Comparison of ENCODE assay signal across 11 mouse cellular contexts in the genomic region with DNA sequence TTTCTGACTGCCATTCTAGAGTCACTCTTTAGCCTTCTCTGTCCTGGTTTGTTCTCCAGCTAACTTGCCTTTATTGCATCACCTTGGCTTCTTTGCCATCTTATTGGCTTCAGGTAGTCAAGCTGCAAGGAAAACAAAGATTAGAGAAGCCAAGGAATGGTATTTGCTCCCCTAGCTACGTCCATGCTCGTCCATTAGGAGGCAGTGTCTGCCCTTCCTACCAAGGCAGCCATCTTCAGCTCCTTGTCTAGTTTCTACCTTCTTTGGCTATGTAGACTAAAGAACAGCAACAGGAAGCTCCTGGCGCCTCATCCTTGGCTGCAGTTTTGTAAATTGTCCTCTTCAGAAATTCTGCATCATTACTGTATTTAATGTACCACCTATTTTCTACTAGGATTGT.
DNase-seq lines count a peak whose midpoint lies in the region; ATAC-seq and TF ChIP-seq lines count a peak whose summit lies in the region.
"Had no signal": no experiment of that assay in that cellular context is flagged by ENCODE, and none has a peak within 500 bp of the region (broad histone marks: within the 10 kb centered on the region; RNA-seq: fewer than 3 reads in every experiment).

No protein-coding gene starts in this region.

- no peak overlapping the region for H3K9ac ChIP-seq in heart, adult 2 months (ENCODE audit: low read depth, low read length)
- H3K9ac ChIP-seq in forebrain, embryonic 13.5 days = no peak overlapping the region
- H3K9ac ChIP-seq: forebrain, embryonic 15.5 days; hindbrain, embryonic 15.5 days had no signal

- 32% methylated on average over 3 of the region's 3 CpGs for WGBS in heart, adult 2 months
- WGBS in thymus, adult 2 months = 32% methylated on average over 3 of the region's 3 CpGs
- 59% methylated on average over 3 of the region's 3 CpGs for WGBS in forebrain, embryonic 13.5 days

- no peak overlapping the region for H3K4me3 ChIP-seq in heart, adult 2 months
- H3K4me3 ChIP-seq in thymus, adult 2 months (ENCODE audit: control insufficient read depth, insufficient read depth, low read length) = no peak overlapping the region
- no peak overlapping the region for H3K4me3 ChIP-seq in forebrain, embryonic 13.5 days
- H3K4me3 ChIP-seq: forebrain, embryonic 15.5 days; hindbrain, embryonic 15.5 days had no signal

- no peaks in the 10 kb centered on the region for H3K79me2 ChIP-seq in heart, adult 2 months (replicated peaks; ENCODE audit: control insufficient read depth, insufficient read depth, low read length)

- intact Hi-C loops in heart, adult 2 months (cut with DNase I) = no loop called here

- 0 out of 2 replicates have a peak, but pooled peaks have one; percentile 25 for TF ChIP-seq EP300 in heart, adult 2 months (IDR thresholded peaks at IDR 0.05; ENCODE audit: insufficient read depth, low read depth, low read length)

- peak; percentile 62 for TF ChIP-seq CTCF in heart, adult 2 months (IDR thresholded peaks at IDR 0.05)
- TF ChIP-seq CTCF in thymus, adult 2 months (IDR thresholded peaks at IDR 0.05; ENCODE audit: borderline replicate concordance, control insufficient read depth, extremely low read depth, insufficient read depth, low read length, poor library complexity) = no peak

- H3K4me2 ChIP-seq in forebrain, embryonic 13.5 days = no peak overlapping the region
- H3K4me2 ChIP-seq: forebrain, embryonic 15.5 days; hindbrain, embryonic 15.5 days had no signal

- H3K9me3 ChIP-seq in forebrain, embryonic 13.5 days (replicated peaks) = no peaks in the 10 kb centered on the region
- H3K9me3 ChIP-seq: forebrain, embryonic 15.5 days; hindbrain, embryonic 15.5 days had no signal

- no peak for TF ChIP-seq POLR2A in heart, adult 2 months (IDR thresholded peaks at IDR 0.05; ENCODE audit: insufficient read depth, low read depth, low read length)
- TF ChIP-seq POLR2A in thymus, adult 2 months (IDR thresholded peaks at IDR 0.05; ENCODE audit: control insufficient read depth, extremely low read depth, insufficient read depth, low read length, poor library complexity) = no peak

- no peak for DNase-seq in heart, adult 2 months
- no peak for DNase-seq in heart, postnatal 4 days
- DNase-seq in thymus, postnatal 4 days = peak; percentile 3
- DNase-seq in thymus, adult 2 months = no peak
- peak; percentile 7 for DNase-seq in kidney, postnatal 10 days
- no peak for DNase-seq in right cerebral cortex, postnatal 10 days (ENCODE audit: low spot score in 2 of 2)
- no peak for DNase-seq in embryo, embryonic 10.5 days (ENCODE audit: low spot score)
- DNase-seq: cerebellum, adult 9-11 months had no signal

- no peaks in the 10 kb centered on the region for H3K27me3 ChIP-seq in heart, adult 2 months (ENCODE audit: control insufficient read depth, insufficient read depth, low read length)
- H3K27me3 ChIP-seq in thymus, adult 2 months (ENCODE audit: control insufficient read depth, insufficient read depth, low read length) = no peaks in the 10 kb centered on the region
- no peaks in the 10 kb centered on the region for H3K27me3 ChIP-seq in forebrain, embryonic 13.5 days
- H3K27me3 ChIP-seq: forebrain, embryonic 15.5 days; hindbrain, embryonic 15.5 days had no signal

- H3K36me3 ChIP-seq in heart, adult 2 months (ENCODE audit: control insufficient read depth, insufficient read depth, low read length) = no peaks in the 10 kb centered on the region
- no peaks in the 10 kb centered on the region for H3K36me3 ChIP-seq in thymus, adult 2 months (ENCODE audit: control insufficient read depth, insufficient read depth, low read length)
- H3K36me3 ChIP-seq in forebrain, embryonic 13.5 days (ENCODE audit: poor library complexity, severe bottlenecking) = no peaks in the 10 kb centered on the region
- H3K36me3 ChIP-seq: forebrain, embryonic 15.5 days; hindbrain, embryonic 15.5 days had no signal

- no peaks in the 10 kb centered on the region for H3K4me1 ChIP-seq in heart, adult 2 months (ENCODE audit: control insufficient read depth, insufficient read depth, low read length)
- no peaks in the 10 kb centered on the region for H3K4me1 ChIP-seq in thymus, adult 2 months (replicated peaks; ENCODE audit: control insufficient read depth, insufficient read depth, low read length)
- H3K4me1 ChIP-seq in forebrain, embryonic 13.5 days = no peaks in the 10 kb centered on the region
- H3K4me1 ChIP-seq: forebrain, embryonic 15.5 days; hindbrain, embryonic 15.5 days had no signal

- ATAC-seq in forebrain, embryonic 13.5 days = no peak
- ATAC-seq: forebrain, embryonic 15.5 days had no signal

- no peak overlapping the region for H3K27ac ChIP-seq in heart, adult 2 months
- no peak overlapping the region for H3K27ac ChIP-seq in thymus, adult 2 months (ENCODE audit: control insufficient read depth, insufficient read depth, low read length)
- H3K27ac ChIP-seq in forebrain, embryonic 13.5 days = no peak overlapping the region
- H3K27ac ChIP-seq: forebrain, embryonic 15.5 days; hindbrain, embryonic 15.5 days had no signal

Comparison
In these comparisons a context has a peak if more than half of its experiments do, and no peak if none do; other contexts are left out.
1. DNase-seq: peak in thymus, postnatal 4 days (single experiment) and kidney, postnatal 10 days (single experiment); none in heart, adult 2 months (0 of 2), heart, postnatal 4 days (single experiment), thymus, adult 2 months (single experiment), right cerebral cortex, postnatal 10 days (0 of 2) and embryo, embryonic 10.5 days (single experiment).